Mouse (Mus musculus) limb, embryonic 10.5 days (tissue): ENCODE measurements at regions not wholly inside any gene's neighbourhood (a gene's known extent, or its start where the extent isn't known, plus 50 kb on each side); places are given as distances from the start of the nearest gene placed in this dataset.

ENCODE experiments used
- DNase-seq: peaks from one replicate; pipeline ENCODE4 v3.0.0-alpha.2; 2017; ENCODE audit warnings: low spot score
- H3K27ac ChIP-seq: fragments of 300-500 bp; sonication (generic); 2 replicates; pipeline ENCODE4 v1.5.1; 2016; ENCODE audit warnings: mild to moderate bottlenecking
- H3K27me3 ChIP-seq: fragments of 300-500 bp; sonication (generic); 2 replicates; pipeline ENCODE4 v1.6.1; 2016; ENCODE audit warnings: low read depth, mild to moderate bottlenecking; ENCODE audit not compliant: poor library complexity, severe bottlenecking
- H3K36me3 ChIP-seq: fragments of 300-500 bp; sonication (generic); 2 replicates; pipeline ENCODE4 v1.6.1; 2016; ENCODE audit warnings: mild to moderate bottlenecking, moderate library complexity
- H3K4me1 ChIP-seq: fragments of 300-500 bp; sonication (generic); 2 replicates; pipeline ENCODE4 v1.6.1; 2016
- H3K4me3 ChIP-seq: fragments of 300-500 bp; sonication (generic); 2 replicates; pipeline ENCODE4 v1.5.1; 2016; ENCODE audit warnings: mild to moderate bottlenecking, moderate library complexity
- H3K9me3 ChIP-seq: fragments of 300-500 bp; sonication (generic); replicated peaks from 2 replicates; pipeline ENCODE4 v1.6.1; 2016; ENCODE audit warnings: mild to moderate bottlenecking
- WGBS: fragments of 180-500 bp; shearing (Covaris S2); methylation state at CpG from one replicate; pipeline ENCODE4 v1.1.7; 2016; 5-methylcytosine and 5-hydroxymethylcytosine counted together

DNA sequence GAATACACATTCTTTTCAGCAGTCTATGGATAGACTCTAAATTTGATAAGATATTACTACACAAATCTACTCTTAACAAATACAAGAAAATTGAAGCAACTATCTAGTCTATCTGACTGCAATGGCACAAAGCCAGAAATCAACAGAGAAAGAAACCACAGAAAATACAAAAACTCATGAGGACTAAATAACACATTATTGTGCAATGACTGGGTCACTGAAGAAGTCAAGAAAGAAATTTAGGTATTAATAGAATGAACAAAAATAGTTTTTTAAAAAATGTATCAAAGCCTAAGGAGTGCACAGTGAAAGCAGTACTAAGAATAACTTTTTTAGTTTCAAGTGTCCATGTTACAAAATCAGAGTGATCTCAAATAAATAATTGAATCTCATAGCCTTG lies 202.2 kb downstream of the Mylk4 start:
- Histone ChIP-seq H3K4me3 (no peak overlapping the region), H3K9me3 (no peaks in the 10 kb centered on the region), H3K36me3 (no peaks in the 10 kb centered on the region), H3K4me1 (no peaks in the 10 kb centered on the region), H3K27me3 (no peaks in the 10 kb centered on the region), H3K27ac (no peak overlapping the region)
- DNase-seq: no peak

DNA sequence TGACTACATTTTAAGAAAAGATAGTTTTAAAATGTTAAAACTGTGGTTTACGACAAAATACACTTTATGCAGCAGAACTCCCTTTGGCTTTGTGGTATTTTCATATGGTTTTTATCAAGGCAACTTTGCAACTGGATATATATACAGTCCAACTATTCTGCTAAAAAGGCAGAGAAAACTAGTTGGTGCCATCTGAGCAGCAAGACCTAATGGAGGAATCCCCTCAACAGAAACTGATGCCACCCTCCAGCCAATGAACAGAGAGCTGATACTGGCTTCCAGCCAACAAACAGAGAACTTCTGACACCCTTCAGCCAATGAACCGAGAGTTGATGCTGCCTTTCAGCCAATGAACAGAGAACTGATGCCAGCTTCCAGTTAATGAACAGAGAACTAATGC lies 215.9 kb downstream of the Mylk4 start:
- Histone ChIP-seq H3K9me3 (no peaks in the 10 kb centered on the region), H3K27me3 (no peaks in the 10 kb centered on the region), H3K4me1 (peaks cover 8% of the 10 kb centered on the region; the same call in 1 of the 2 replicates), H3K36me3 (no peaks in the 10 kb centered on the region), H3K4me3 (no peak overlapping the region), H3K27ac (no peak overlapping the region)
- 91% methylated on average over 2 of the region's 2 CpGs for WGBS
- DNase-seq: no peak

DNA sequence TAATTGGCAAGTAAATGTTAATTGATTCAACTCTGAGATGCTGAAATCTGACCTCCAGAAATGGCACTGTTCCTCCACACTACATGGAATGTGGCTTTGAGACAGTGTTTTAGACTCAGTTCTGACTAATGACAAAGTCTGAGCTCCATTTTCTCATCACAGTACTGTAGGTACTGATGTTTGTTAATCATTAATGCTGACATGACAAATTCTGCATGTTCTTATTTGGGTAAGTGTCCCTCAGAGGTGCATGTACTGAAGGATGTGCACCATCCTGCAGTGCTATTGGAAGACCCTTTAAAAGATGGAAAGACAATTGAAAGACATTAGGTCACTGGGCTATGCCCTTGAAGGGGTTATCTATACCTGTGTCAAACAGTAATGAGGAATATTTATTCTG lies 222.1 kb upstream of the Gmds start:
- H3K36me3 ChIP-seq: no peaks in the 10 kb centered on the region
- no peak overlapping the region for H3K4me3 ChIP-seq
- no peak for DNase-seq
- H3K27me3 ChIP-seq: no peaks in the 10 kb centered on the region
- no peaks in the 10 kb centered on the region for H3K4me1 ChIP-seq
- no peak overlapping the region for H3K27ac ChIP-seq
- H3K9me3 ChIP-seq: no peaks in the 10 kb centered on the region

DNA sequence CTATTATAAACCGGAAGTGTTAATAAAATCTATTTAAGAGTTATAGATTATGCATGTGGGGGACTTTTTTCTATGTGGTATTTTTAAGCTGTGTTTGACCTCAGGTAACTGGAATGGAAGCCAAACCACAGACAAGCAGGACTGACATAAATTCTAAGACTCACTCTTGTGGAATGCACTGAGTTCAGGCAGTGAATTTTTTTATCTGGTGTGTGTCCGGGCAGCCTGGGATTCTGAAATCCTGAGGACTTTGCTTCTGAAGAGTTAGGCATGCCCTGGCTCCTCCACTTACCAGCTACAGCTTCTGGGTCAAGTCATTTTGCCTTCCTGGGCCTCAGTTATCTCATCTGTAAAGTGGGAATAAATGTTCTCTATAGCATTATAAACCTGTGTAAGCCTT lies 217.9 kb upstream of the Gmds start:
- no peaks in the 10 kb centered on the region for H3K36me3 ChIP-seq
- DNase-seq: no peak
- H3K9me3 ChIP-seq: no peaks in the 10 kb centered on the region
- H3K4me1 ChIP-seq: peaks cover 7% of the 10 kb centered on the region
- H3K27ac ChIP-seq: no peak overlapping the region
- no peak overlapping the region for H3K4me3 ChIP-seq
- H3K27me3 ChIP-seq: no peaks in the 10 kb centered on the region
- 91% methylated on average over 2 of the region's 2 CpGs for WGBS

DNA sequence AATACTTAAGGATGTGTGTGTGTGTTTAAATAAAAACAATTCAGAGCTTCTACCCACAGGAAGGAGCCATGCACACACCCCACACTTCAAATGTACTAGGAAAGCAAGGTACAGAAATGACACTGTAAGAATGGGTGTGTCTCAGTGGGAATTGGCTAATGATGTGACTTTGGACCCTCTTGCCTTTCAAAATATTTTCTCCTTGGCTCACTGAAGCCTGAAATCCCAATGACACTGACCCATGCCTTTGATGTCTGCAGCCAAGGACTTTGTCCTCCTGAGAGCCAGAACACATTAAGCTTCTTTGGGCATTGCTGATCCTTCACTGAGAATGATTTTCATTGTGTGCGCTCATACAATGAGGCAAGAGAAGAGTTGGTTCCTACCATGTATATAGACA lies 216.5 kb upstream of the Gmds start:
- no peak overlapping the region for H3K4me3 ChIP-seq
- no peaks in the 10 kb centered on the region for H3K36me3 ChIP-seq
- DNase-seq: no peak
- peaks cover 7% of the 10 kb centered on the region for H3K4me1 ChIP-seq
- H3K27ac ChIP-seq: no peak overlapping the region
- 100% methylated on average over 1 of the region's 1 CpGs for WGBS
- no peaks in the 10 kb centered on the region for H3K27me3 ChIP-seq
- H3K9me3 ChIP-seq: no peaks in the 10 kb centered on the region

DNA sequence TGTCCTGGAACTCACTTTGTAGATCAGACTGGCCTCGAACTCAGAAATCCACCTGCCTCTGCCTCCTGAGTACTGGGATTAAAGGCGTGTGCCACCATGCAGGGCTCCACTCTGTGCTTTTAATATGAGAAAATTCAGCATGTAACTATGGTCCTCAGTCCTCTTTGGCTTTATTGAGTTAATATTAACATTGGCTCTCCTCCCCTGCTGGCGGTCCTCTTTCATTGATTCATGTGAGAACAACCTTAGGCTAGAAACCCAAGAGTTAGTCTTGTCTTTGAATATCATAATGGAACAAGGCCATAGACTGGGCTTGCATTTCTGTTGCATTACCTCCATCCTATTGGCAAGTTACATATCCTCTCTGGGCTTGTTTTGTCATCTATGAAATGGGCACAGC lies 216.1 kb upstream of the Gmds start:
- Histone ChIP-seq H3K4me3 (no peak overlapping the region), H3K9me3 (no peaks in the 10 kb centered on the region), H3K4me1 (peaks cover 7% of the 10 kb centered on the region), H3K36me3 (no peaks in the 10 kb centered on the region), H3K27me3 (no peaks in the 10 kb centered on the region), H3K27ac (no peak overlapping the region)
- no peak for DNase-seq
- 91% methylated on average over 3 of the region's 3 CpGs for WGBS

DNA sequence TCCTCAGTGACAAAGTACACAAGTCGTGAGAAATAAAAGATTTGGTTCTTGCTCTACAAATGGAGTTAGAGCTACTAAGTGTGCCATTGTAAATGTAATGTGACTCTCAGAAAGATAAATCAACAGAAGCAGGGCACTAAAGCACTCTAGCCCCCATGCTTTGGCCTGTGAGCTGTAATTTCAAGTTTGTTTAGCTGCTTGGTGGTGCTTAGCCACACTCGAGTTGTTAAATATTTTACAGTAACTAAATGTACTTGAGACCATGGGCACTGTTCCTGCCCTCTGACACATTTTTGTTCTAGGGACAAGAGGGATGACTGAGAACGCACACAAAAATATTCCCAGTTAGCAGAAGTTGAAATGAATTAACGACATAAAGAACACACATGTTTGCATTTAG lies 214.6 kb upstream of the Gmds start:
- WGBS: 68% methylated on average over 4 of the region's 4 CpGs
- no peaks in the 10 kb centered on the region for H3K36me3 ChIP-seq
- DNase-seq: no peak
- peaks cover 7% of the 10 kb centered on the region for H3K4me1 ChIP-seq
- H3K27ac ChIP-seq: no peak overlapping the region
- no peak overlapping the region for H3K4me3 ChIP-seq
- H3K9me3 ChIP-seq: no peaks in the 10 kb centered on the region
- H3K27me3 ChIP-seq: no peaks in the 10 kb centered on the region

DNA sequence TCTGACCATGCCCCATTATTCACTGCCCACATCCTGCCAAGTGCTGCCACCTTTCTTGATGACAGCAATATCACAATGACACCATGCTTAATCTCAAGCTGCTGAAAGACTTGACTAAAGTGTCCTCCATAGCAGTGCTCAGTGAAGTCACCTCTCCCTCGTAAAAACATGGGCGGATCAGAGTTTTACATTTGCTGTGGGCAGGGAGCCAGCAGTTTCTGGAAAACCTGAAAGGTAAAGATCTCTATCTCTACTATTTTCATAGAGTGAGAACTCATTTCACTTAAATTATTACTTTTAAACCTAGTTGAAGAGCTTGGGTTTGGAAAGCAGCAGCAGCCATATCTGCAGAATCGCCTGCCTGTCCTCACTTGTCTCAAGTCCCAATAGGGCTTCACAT lies 211.6 kb upstream of the Gmds start:
- no peaks in the 10 kb centered on the region for H3K27me3 ChIP-seq
- no peak overlapping the region for H3K4me3 ChIP-seq
- no peaks in the 10 kb centered on the region for H3K9me3 ChIP-seq
- H3K4me1 ChIP-seq: peaks cover 7% of the 10 kb centered on the region
- H3K36me3 ChIP-seq: no peaks in the 10 kb centered on the region
- no peak overlapping the region for H3K27ac ChIP-seq
- WGBS: 90% methylated on average over 3 of the region's 3 CpGs
- no peak for DNase-seq

DNA sequence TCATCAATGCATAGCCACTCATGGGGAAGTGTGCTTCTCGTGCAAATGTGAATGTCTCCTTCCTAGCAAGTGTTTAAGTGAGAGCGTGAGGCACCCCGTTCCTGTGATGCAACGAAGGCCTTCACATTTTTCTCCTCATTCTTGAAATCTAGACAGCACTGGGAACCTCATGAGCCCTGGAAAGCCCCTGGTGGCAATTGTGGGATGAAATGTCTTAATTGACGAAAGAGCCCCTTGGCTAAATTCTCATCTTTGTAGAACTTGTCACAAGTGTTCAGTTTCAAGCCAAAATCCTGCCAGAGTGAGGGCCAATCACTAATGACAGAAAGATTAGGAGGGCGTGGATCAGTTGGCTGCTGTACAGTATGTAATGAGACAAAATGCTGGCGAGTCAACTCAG lies 208.6 kb upstream of the Gmds start:
- DNase-seq: no peak
- 89% methylated on average over 7 of the region's 7 CpGs for WGBS
- H3K27me3 ChIP-seq: no peaks in the 10 kb centered on the region
- H3K9me3 ChIP-seq: no peaks in the 10 kb centered on the region
- H3K27ac ChIP-seq: no peak overlapping the region
- no peaks in the 10 kb centered on the region for H3K4me1 ChIP-seq
- no peaks in the 10 kb centered on the region for H3K36me3 ChIP-seq
- no peak overlapping the region for H3K4me3 ChIP-seq

DNA sequence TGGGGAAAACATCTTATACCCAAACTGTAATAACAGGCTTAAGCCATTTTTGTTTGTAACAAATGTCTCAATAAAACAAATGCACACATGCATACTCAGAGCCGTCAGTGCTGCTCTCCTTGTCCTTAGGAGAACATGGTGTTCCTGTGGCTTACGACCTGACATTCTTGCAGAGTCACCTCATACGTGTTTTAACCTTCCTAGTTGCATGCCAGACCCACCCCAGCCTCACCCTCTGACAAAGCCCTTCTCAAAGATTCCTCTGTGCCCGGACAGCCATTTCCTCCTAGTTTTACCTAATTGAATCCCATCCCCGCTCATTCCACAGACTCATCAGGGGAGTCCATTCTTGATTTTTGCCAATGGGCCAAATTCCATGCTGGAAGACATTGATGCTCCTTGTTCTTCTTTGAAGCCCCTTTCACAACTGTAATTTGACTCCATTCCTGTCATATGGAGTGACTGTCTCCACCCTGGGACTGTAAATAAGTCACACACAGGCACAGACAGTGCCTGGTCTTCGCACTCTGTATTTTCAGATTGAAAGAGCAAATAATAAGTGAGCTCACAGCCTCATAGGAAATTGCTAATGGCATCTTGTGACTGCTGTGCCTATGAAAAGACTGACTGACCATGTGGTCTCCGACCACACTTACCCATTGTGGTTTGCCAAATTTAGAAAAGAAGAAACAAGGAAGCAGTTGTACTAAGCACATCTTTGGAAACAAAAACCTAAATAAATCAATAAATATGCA lies 206.6 kb upstream of the Gmds start:
- H3K9me3 ChIP-seq: no peaks in the 10 kb centered on the region
- H3K27me3 ChIP-seq: no peaks in the 10 kb centered on the region
- H3K4me3 ChIP-seq: no peak overlapping the region
- 75% methylated on average over 7 of the region's 7 CpGs for WGBS
- H3K36me3 ChIP-seq: no peaks in the 10 kb centered on the region
- H3K4me1 ChIP-seq: no peaks in the 10 kb centered on the region
- no peak overlapping the region for H3K27ac ChIP-seq
- DNase-seq: no peak

DNA sequence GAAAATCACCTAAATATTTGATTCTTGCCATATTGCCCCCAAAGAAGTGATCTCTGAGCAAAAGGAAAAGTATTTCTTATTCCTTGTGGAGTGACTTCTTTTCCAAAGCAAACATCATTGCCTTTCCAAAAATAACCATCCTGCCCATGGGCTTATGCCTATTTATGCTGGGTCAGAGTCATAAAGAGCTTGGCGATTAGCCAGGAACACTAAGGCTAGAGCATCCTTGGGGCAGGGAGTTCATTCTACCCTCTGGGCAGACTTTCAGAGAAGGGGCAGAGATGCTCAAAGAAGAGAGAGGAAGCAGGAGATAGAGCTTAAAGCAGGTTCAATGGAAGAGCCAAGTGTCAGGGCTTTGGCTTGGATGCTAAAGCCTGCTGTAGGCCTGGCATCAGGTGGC lies 203.1 kb upstream of the Gmds start:
- Histone ChIP-seq H3K4me3 (no peak overlapping the region), H3K9me3 (no peaks in the 10 kb centered on the region), H3K36me3 (no peaks in the 10 kb centered on the region), H3K27ac (no peak overlapping the region), H3K27me3 (no peaks in the 10 kb centered on the region), H3K4me1 (no peaks in the 10 kb centered on the region)
- WGBS: 100% methylated on average over 1 of the region's 1 CpGs
- DNase-seq: no peak

DNA sequence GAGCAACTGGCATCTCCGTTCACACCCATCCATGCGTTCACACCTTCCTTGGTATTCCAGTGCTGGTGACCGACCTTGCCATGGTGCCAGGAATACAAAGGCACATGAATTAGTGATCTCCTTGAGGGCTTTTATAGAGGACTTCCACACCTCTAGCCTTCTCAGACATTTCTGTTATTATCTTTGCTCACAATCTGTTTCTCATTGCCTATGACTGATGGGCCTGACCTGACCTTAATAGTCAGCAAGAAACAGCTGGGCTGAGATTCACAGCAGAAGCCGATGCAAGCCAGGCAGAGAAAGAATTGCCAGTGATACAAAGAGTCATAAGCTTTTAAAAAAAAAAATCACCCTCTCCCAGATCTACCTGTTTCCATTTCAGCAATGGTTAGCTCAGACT lies 197.7 kb upstream of the Gmds start:
- Histone ChIP-seq H3K4me3 (no peak overlapping the region), H3K9me3 (no peaks in the 10 kb centered on the region), H3K27ac (no peak overlapping the region), H3K36me3 (no peaks in the 10 kb centered on the region), H3K4me1 (peaks cover 3% of the 10 kb centered on the region; the same call in 1 of the 2 replicates), H3K27me3 (no peaks in the 10 kb centered on the region)
- WGBS: 63% methylated on average over 4 of the region's 4 CpGs
- no peak for DNase-seq

DNA sequence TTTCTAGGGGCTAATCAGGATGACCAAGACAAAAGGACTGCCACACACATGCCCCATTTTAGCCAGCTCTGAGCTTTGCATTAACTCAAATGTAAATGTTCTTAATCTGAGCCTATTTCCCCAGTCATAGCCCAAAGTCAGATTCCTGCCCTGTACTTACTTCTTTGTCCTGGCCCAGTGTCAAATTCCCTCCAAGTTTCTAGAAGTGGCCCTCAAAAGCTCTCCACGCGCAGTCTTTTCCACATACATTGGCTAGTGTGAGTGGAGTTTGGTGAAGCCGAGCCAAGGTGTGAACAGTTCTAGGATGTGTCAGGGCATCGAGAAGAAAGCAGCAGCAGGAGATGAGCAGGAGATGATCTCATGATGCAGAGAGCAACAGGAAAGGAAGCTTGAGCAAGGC lies 197.1 kb upstream of the Gmds start:
- H3K27me3 ChIP-seq: no peaks in the 10 kb centered on the region
- no peak for DNase-seq
- peaks cover 3% of the 10 kb centered on the region; the same call in 1 of the 2 replicates for H3K4me1 ChIP-seq
- H3K4me3 ChIP-seq: no peak overlapping the region
- WGBS: 92% methylated on average over 4 of the region's 4 CpGs
- H3K9me3 ChIP-seq: no peaks in the 10 kb centered on the region
- H3K36me3 ChIP-seq: no peaks in the 10 kb centered on the region
- no peak overlapping the region for H3K27ac ChIP-seq

DNA sequence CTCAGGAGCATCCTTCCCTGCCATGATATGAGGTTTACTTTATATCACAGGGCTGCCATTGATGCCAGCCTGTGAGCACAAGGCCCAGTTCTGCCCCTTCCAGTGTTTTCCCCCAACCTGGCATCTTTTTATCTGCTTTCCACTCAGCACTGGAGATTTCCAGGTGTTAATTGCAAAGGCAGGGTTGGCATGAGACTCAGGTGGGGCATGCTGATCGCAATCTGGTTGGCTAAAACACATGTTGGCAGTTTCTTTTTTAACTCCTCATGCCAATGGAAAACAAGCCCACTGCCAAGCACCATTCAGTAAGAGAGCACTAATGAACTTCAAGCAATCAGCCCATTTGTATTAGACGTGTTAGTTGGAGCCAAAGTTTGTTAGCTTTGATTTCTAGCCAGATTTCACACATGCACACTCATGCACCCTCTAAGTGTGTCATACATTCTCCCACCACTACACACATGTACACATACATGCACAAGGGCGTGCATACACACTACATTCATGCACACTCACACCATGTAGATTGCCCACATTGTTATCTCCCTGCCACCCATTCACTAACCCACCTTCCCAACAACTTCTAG lies 192.5 kb upstream of the Gmds start:
- 88% methylated on average over 3 of the region's 3 CpGs for WGBS
- H3K9me3 ChIP-seq: no peaks in the 10 kb centered on the region

More for the DNA sequence above, 192.5 kb upstream of the Gmds start:
- Histone ChIP-seq H3K36me3 (no peaks in the 10 kb centered on the region), H3K4me3 (no peak overlapping the region), H3K4me1 (0 out of 2 replicates have a peak, but pooled peaks cover under 1% of the 10 kb centered on the region), H3K27me3 (no peaks in the 10 kb centered on the region), H3K27ac (no peak overlapping the region)
- no peak for DNase-seq
